Mouse (Mus musculus): ENCODE measurements around the gene Pbx1. TPM values are rescaled to one million over a fixed set of nuclear protein-coding genes. Genes with fewer than 3 reads are reported as not detected.

The Pbx1 gene
- polyA plus RNA-seq, 1 experiment from 2014 or later = 34.4 TPM

GRCm38 (mm10) chr1:168418903-168419302, 13.2 kb downstream of the Pbx1 start:
- H3K4me1 ChIP-seq (replicated peaks) = peaks cover 55% of the 10 kb centered on the region
- ATAC-seq (ENCODE audit: low read depth) = no peak
- WGBS = 82% methylated on average over 9 of the region's 9 CpGs

GRCm38 (mm10) chr1:168417626-168418025, 14.4 kb downstream of the Pbx1 start:
- Histone ChIP-seq H3K4me1 (replicated peaks) (peaks cover 46% of the 10 kb centered on the region), H3K4me2 (0 out of 2 replicates have a peak overlapping the region, but pooled peaks have one; percentile 9), H3K9me3 (no peaks in the 10 kb centered on the region), H3K36me3 (peaks cover 13% of the 10 kb centered on the region; the same call in 1 of the 2 replicates), H3K9ac (peak overlapping the region; percentile 58), H3K4me3 (no peak overlapping the region), H3K27ac (replicated peaks) (peak overlapping the region; percentile 59; the same call in 1 of the 2 replicates), H3K27me3 (no peaks in the 10 kb centered on the region)
- 26% methylated on average over 6 of the region's 6 CpGs for WGBS
- no peak; the same call in 1 of the 2 replicates for ATAC-seq (ENCODE audit: low read depth)

More at GRCm38 (mm10) chr1:168418903-168419302, 13.2 kb downstream of the Pbx1 start:
- Histone ChIP-seq H3K27me3 (no peaks in the 10 kb centered on the region), H3K9ac (no peak overlapping the region), H3K4me3 (no peak overlapping the region), H3K9me3 (no peaks in the 10 kb centered on the region), H3K4me2 (no peak overlapping the region), H3K27ac (replicated peaks) (no peak overlapping the region), H3K36me3 (peaks cover 10% of the 10 kb centered on the region; the same call in 1 of the 2 replicates)

GRCm38 (mm10) chr1:168416729-168417437, 15.2 kb downstream of the Pbx1 start:
- Histone ChIP-seq H3K9ac (peak overlapping the region; percentile 58; the same call in 1 of the 2 replicates), H3K27ac (replicated peaks) (no peak overlapping the region), H3K27me3 (no peaks in the 10 kb centered on the region), H3K4me1 (replicated peaks) (peaks cover 46% of the 10 kb centered on the region), H3K9me3 (no peaks in the 10 kb centered on the region), H3K36me3 (peaks cover 13% of the 10 kb centered on the region; the same call in 1 of the 2 replicates), H3K4me3 (no peak overlapping the region), H3K4me2 (0 out of 2 replicates have a peak overlapping the region, but pooled peaks have one; percentile 9)
- WGBS = 17% methylated on average over 11 of the region's 11 CpGs
- peak; percentile 79 for ATAC-seq (ENCODE audit: low read depth)

- no peak overlapping the region for H3K4me3 ChIP-seq
- H3K36me3 ChIP-seq = 0 out of 2 replicates have a peak, but pooled peaks cover 3% of the 10 kb centered on the region
- H3K27me3 ChIP-seq = no peaks in the 10 kb centered on the region
- H3K9ac ChIP-seq = no peak overlapping the region
- peaks cover 54% of the 10 kb centered on the region for H3K4me1 ChIP-seq (replicated peaks)
- H3K4me2 ChIP-seq = no peak overlapping the region
- 5% methylated on average over 10 of the region's 10 CpGs for WGBS
- H3K9me3 ChIP-seq = no peaks in the 10 kb centered on the region
- no peak for ATAC-seq (ENCODE audit: low read depth)
- H3K27ac ChIP-seq (replicated peaks) = no peak overlapping the region
These were observed 21.5 kb downstream of the Pbx1 start for GRCm38 (mm10) chr1:168410611-168411010.

GRCm38 (mm10) chr1:168410054-168410453, 22.0 kb downstream of the Pbx1 start:
- no peak overlapping the region for H3K4me3 ChIP-seq
- WGBS = 18% methylated on average over 1 of the region's 1 CpGs
- 0 out of 2 replicates have a peak overlapping the region, but pooled peaks have one; percentile 24 for H3K27ac ChIP-seq (replicated peaks)
- no peak overlapping the region for H3K4me2 ChIP-seq
- H3K36me3 ChIP-seq = 0 out of 2 replicates have a peak, but pooled peaks cover 3% of the 10 kb centered on the region
- peaks cover 52% of the 10 kb centered on the region for H3K4me1 ChIP-seq (replicated peaks)
- H3K9me3 ChIP-seq = no peaks in the 10 kb centered on the region
- no peak overlapping the region for H3K9ac ChIP-seq
- H3K27me3 ChIP-seq = no peaks in the 10 kb centered on the region
- no peak for ATAC-seq (ENCODE audit: low read depth)

- Histone ChIP-seq H3K27me3 (no peaks in the 10 kb centered on the region), H3K9ac (no peak overlapping the region), H3K4me1 (replicated peaks) (peaks cover 51% of the 10 kb centered on the region), H3K4me2 (no peak overlapping the region), H3K27ac (replicated peaks) (0 out of 2 replicates have a peak overlapping the region, but pooled peaks have one; percentile 13), H3K36me3 (0 out of 2 replicates have a peak, but pooled peaks cover 3% of the 10 kb centered on the region), H3K4me3 (no peak overlapping the region), H3K9me3 (no peaks in the 10 kb centered on the region)
- no peak for ATAC-seq (ENCODE audit: low read depth)
- 36% methylated on average over 10 of the region's 10 CpGs for WGBS
These were observed 23.3 kb downstream of the Pbx1 start for GRCm38 (mm10) chr1:168408757-168409156.

GRCm38 (mm10) chr1:168407958-168408357, 24.1 kb downstream of the Pbx1 start:
- Histone ChIP-seq H3K9ac (no peak overlapping the region), H3K4me2 (no peak overlapping the region), H3K4me3 (no peak overlapping the region), H3K36me3 (no peaks in the 10 kb centered on the region), H3K4me1 (replicated peaks) (peaks cover 58% of the 10 kb centered on the region), H3K9me3 (no peaks in the 10 kb centered on the region), H3K27ac (replicated peaks) (no peak overlapping the region), H3K27me3 (no peaks in the 10 kb centered on the region)
- no peak for ATAC-seq (ENCODE audit: low read depth)
- 78% methylated on average over 7 of the region's 7 CpGs for WGBS

GRCm38 (mm10) chr1:168406291-168406675, 25.8 kb downstream of the Pbx1 start:
- ATAC-seq (ENCODE audit: low read depth) = no peak
- Histone ChIP-seq H3K4me3 (no peak overlapping the region), H3K4me1 (replicated peaks) (peaks cover 66% of the 10 kb centered on the region), H3K9me3 (no peaks in the 10 kb centered on the region), H3K9ac (no peak overlapping the region), H3K27me3 (no peaks in the 10 kb centered on the region), H3K27ac (replicated peaks) (no peak overlapping the region), H3K36me3 (no peaks in the 10 kb centered on the region), H3K4me2 (no peak overlapping the region)
- 11% methylated on average over 8 of the region's 8 CpGs for WGBS

GRCm38 (mm10) chr1:168405645-168406290, 26.3 kb downstream of the Pbx1 start:
- H3K9me3 ChIP-seq = no peaks in the 10 kb centered on the region
- no peak overlapping the region for H3K9ac ChIP-seq
- 0 out of 2 replicates have a peak overlapping the region, but pooled peaks have one; percentile 49 for H3K27ac ChIP-seq (replicated peaks)
- ATAC-seq (ENCODE audit: low read depth) = 0 out of 2 replicates have a peak, but pooled peaks have one; percentile 45
- no peaks in the 10 kb centered on the region for H3K36me3 ChIP-seq
- H3K4me2 ChIP-seq = no peak overlapping the region
- WGBS = 11% methylated on average over 10 of the region's 12 CpGs
- peaks cover 61% of the 10 kb centered on the region for H3K4me1 ChIP-seq (replicated peaks)
- H3K4me3 ChIP-seq = no peak overlapping the region
- no peaks in the 10 kb centered on the region for H3K27me3 ChIP-seq

- no peaks in the 10 kb centered on the region for H3K27me3 ChIP-seq
- H3K9ac ChIP-seq = no peak overlapping the region
- no peaks in the 10 kb centered on the region for H3K36me3 ChIP-seq
- no peak overlapping the region for H3K4me3 ChIP-seq
- H3K9me3 ChIP-seq = no peaks in the 10 kb centered on the region
- peaks cover 39% of the 10 kb centered on the region for H3K4me1 ChIP-seq (replicated peaks)
- no peak overlapping the region for H3K4me2 ChIP-seq
- no peak overlapping the region for H3K27ac ChIP-seq (replicated peaks)
- 57% methylated on average over 2 of the region's 2 CpGs for WGBS
- no peak for ATAC-seq (ENCODE audit: low read depth)
These were observed 28.5 kb downstream of the Pbx1 start for GRCm38 (mm10) chr1:168403529-168403928.

- Histone ChIP-seq H3K27ac (replicated peaks) (no peak overlapping the region), H3K9ac (no peak overlapping the region), H3K9me3 (no peaks in the 10 kb centered on the region), H3K36me3 (no peaks in the 10 kb centered on the region), H3K4me2 (no peak overlapping the region), H3K4me1 (replicated peaks) (peaks cover 31% of the 10 kb centered on the region), H3K27me3 (no peaks in the 10 kb centered on the region), H3K4me3 (no peak overlapping the region)
- peak; percentile 24 for ATAC-seq (ENCODE audit: low read depth)
- 32% methylated on average over 7 of the region's 7 CpGs for WGBS
These were observed 29.4 kb downstream of the Pbx1 start for GRCm38 (mm10) chr1:168402683-168403082.

- Histone ChIP-seq H3K36me3 (no peaks in the 10 kb centered on the region), H3K4me3 (no peak overlapping the region), H3K4me2 (no peak overlapping the region), H3K4me1 (replicated peaks) (peaks cover 41% of the 10 kb centered on the region), H3K27ac (replicated peaks) (no peak overlapping the region), H3K27me3 (no peaks in the 10 kb centered on the region), H3K9me3 (no peaks in the 10 kb centered on the region), H3K9ac (no peak overlapping the region)
- 72% methylated on average over 3 of the region's 3 CpGs for WGBS
- no peak for ATAC-seq (ENCODE audit: low read depth)
These were observed 36.4 kb downstream of the Pbx1 start for GRCm38 (mm10) chr1:168395523-168396159.
